Mouse (Mus musculus) splenic B cell, adult 2 months (primary cell): ENCODE measurements around the gene Ly9.

Experiments
- DNase-seq: peaks from one replicate; pipeline ENCODE4 v3.0.0-alpha.2; 2011; ENCODE audit warnings: low read depth, low spot score
- H3K27me3 ChIP-seq: 2 replicates; pipeline ENCODE4 v1.6.1; 2012; ENCODE audit warnings: mild to moderate bottlenecking, low read length, moderate library complexity, mixed read lengths; ENCODE audit not compliant: control insufficient read depth, poor library complexity, insufficient read depth, severe bottlenecking
- H3K36me3 ChIP-seq: 2 replicates; pipeline ENCODE4 v1.6.1; 2012; ENCODE audit warnings: mild to moderate bottlenecking, low read length, moderate library complexity, mixed read lengths; ENCODE audit not compliant: control insufficient read depth, poor library complexity, insufficient read depth, severe bottlenecking

The Ly9 gene

GRCm38 (mm10) chr1:171607176-171607575, at the start of gene Ly9:
Gene Ly9 (minus strand): TSS chr1:171607410.
- peak; percentile 87 for DNase-seq
- Histone ChIP-seq H3K36me3 (peaks cover 6% of the 10 kb centered on the region; the same call in 1 of the 2 replicates), H3K27me3 (no peaks in the 10 kb centered on the region)

- Histone ChIP-seq H3K36me3 (no peaks in the 10 kb centered on the region), H3K27me3 (no peaks in the 10 kb centered on the region)
- DNase-seq: no peak
These were observed 45.5 kb upstream of the Ly9 start, which contains the start of gene Slamf7 for GRCm38 (mm10) chr1:171652734-171653133. Gene Slamf7 (minus strand): TSS chr1:171653035.

- peak; percentile 77 for DNase-seq
- no peaks in the 10 kb centered on the region for H3K27me3 ChIP-seq
- 0 out of 2 replicates have a peak, but pooled peaks cover 1% of the 10 kb centered on the region for H3K36me3 ChIP-seq
These were observed 41.6 kb upstream of the Ly9 start for GRCm38 (mm10) chr1:171648840-171649239.

- Histone ChIP-seq H3K36me3 (0 out of 2 replicates have a peak, but pooled peaks cover 1% of the 10 kb centered on the region), H3K27me3 (no peaks in the 10 kb centered on the region)
- peak; percentile 66 for DNase-seq
These were observed 40.5 kb upstream of the Ly9 start for GRCm38 (mm10) chr1:171647716-171648115.

GRCm38 (mm10) chr1:171646429-171646940, 39.3 kb upstream of the Ly9 start:
- peak; percentile 51 for DNase-seq
- Histone ChIP-seq H3K27me3 (no peaks in the 10 kb centered on the region), H3K36me3 (peaks cover 4% of the 10 kb centered on the region; the same call in 1 of the 2 replicates)

- H3K36me3 ChIP-seq: peaks cover 11% of the 10 kb centered on the region
- DNase-seq: peak; percentile 33
These were observed 36.4 kb upstream of the Ly9 start for GRCm38 (mm10) chr1:171643612-171644011.

GRCm38 (mm10) chr1:171640796-171641195, 33.6 kb upstream of the Ly9 start:
- no peaks in the 10 kb centered on the region for H3K27me3 ChIP-seq
- DNase-seq: no peak
- peaks cover 13% of the 10 kb centered on the region for H3K36me3 ChIP-seq

More at GRCm38 (mm10) chr1:171643612-171644011, 36.4 kb upstream of the Ly9 start:
- H3K27me3 ChIP-seq: no peaks in the 10 kb centered on the region

GRCm38 (mm10) chr1:171638686-171639085, 31.5 kb upstream of the Ly9 start:
- DNase-seq: no peak
- H3K36me3 ChIP-seq: peaks cover 14% of the 10 kb centered on the region
- H3K27me3 ChIP-seq: no peaks in the 10 kb centered on the region

- no peak for DNase-seq
- peaks cover 14% of the 10 kb centered on the region for H3K36me3 ChIP-seq
- no peaks in the 10 kb centered on the region for H3K27me3 ChIP-seq
These were observed 29.9 kb upstream of the Ly9 start for GRCm38 (mm10) chr1:171637101-171637500.

GRCm38 (mm10) chr1:171635696-171636095, 28.5 kb upstream of the Ly9 start:
- H3K36me3 ChIP-seq: peaks cover 12% of the 10 kb centered on the region
- H3K27me3 ChIP-seq: no peaks in the 10 kb centered on the region
- DNase-seq: no peak

- DNase-seq: peak; percentile 59
- no peaks in the 10 kb centered on the region for H3K27me3 ChIP-seq
- 0 out of 2 replicates have a peak, but pooled peaks cover 3% of the 10 kb centered on the region for H3K36me3 ChIP-seq
These were observed 24.2 kb upstream of the Ly9 start for GRCm38 (mm10) chr1:171631447-171631846.

GRCm38 (mm10) chr1:171630912-171631311, 23.7 kb upstream of the Ly9 start:
- Histone ChIP-seq H3K27me3 (no peaks in the 10 kb centered on the region), H3K36me3 (0 out of 2 replicates have a peak, but pooled peaks cover 3% of the 10 kb centered on the region)
- no peak for DNase-seq

GRCm38 (mm10) chr1:171630041-171630440, 22.8 kb upstream of the Ly9 start:
- Histone ChIP-seq H3K27me3 (no peaks in the 10 kb centered on the region), H3K36me3 (no peaks in the 10 kb centered on the region)
- no peak for DNase-seq

GRCm38 (mm10) chr1:171629168-171629567, 22.0 kb upstream of the Ly9 start:
- no peaks in the 10 kb centered on the region for H3K36me3 ChIP-seq
- H3K27me3 ChIP-seq: no peaks in the 10 kb centered on the region
- no peak for DNase-seq

- no peak for DNase-seq
- H3K27me3 ChIP-seq: no peaks in the 10 kb centered on the region
- no peaks in the 10 kb centered on the region for H3K36me3 ChIP-seq
These were observed 20.6 kb upstream of the Ly9 start for GRCm38 (mm10) chr1:171627801-171628200.

GRCm38 (mm10) chr1:171620091-171620490, 12.9 kb upstream of the Ly9 start:
- Histone ChIP-seq H3K36me3 (no peaks in the 10 kb centered on the region), H3K27me3 (no peaks in the 10 kb centered on the region)
- DNase-seq: no peak
